Mouse (Mus musculus) CH12.LX (cell line): ENCODE results near the gene Prkce. TPM values are rescaled to one million over a fixed set of nuclear protein-coding genes. Genes with fewer than 3 reads are reported as not detected.
A peak's percentile ranks its signal among the peaks of the same experiment; 100 is the strongest.

Experiments
- DNase-seq: peaks from one replicate; pipeline ENCODE4 v3.0.0-alpha.2; 2013; ENCODE audit errors: extremely low read depth
- H3K27ac ChIP-seq: 2 replicates; pipeline ENCODE4 v1.5.1; 2012; ENCODE audit warnings: low read depth, mild to moderate bottlenecking, control low read depth, moderate library complexity; ENCODE audit not compliant: insufficient read depth
- H3K27me3 ChIP-seq: replicated peaks from 2 replicates; pipeline ENCODE3; 2012; ENCODE audit warnings: inconsistent platforms
- H3K36me3 ChIP-seq, 2 experiments: replicated peaks in 1 of 2; 2 replicates each; pipeline versions ENCODE3 to v1.6.1; 2012; ENCODE audit warnings: inconsistent platforms in 1 of 2, low read length in 1 of 2, mild to moderate bottlenecking in 1 of 2, mixed read lengths in 1 of 2, moderate library complexity in 1 of 2; ENCODE audit not compliant: control insufficient read depth in 1 of 2, insufficient read depth in 1 of 2
- H3K4me1 ChIP-seq, 2 experiments: 2 replicates each; pipeline ENCODE4 v1.6.1; 2012; ENCODE audit warnings: inconsistent platforms in 1 of 2, moderate library complexity in 1 of 2; ENCODE audit not compliant: insufficient read depth in 2 of 2, control insufficient read depth in 1 of 2
- H3K4me2 ChIP-seq: 2 replicates; pipeline ENCODE4 v1.6.1; 2012; ENCODE audit warnings: low read depth, mild to moderate bottlenecking, control low read depth; ENCODE audit not compliant: poor library complexity, insufficient read depth, severe bottlenecking
- H3K4me3 ChIP-seq, 3 experiments: fragments of 150-350 bp in 1 of 3; sonication (generic) in 1 of 3; replicated peaks in 1 of 3; 2 replicates each; pipeline versions ENCODE3 to v1.5.1; 2011 to 2012; ENCODE audit warnings: low read depth in 2 of 3, low read length in 2 of 3, mild to moderate bottlenecking in 2 of 3, moderate library complexity in 2 of 3, control low read depth in 1 of 3, improper control_type of control experiment in 1 of 3, inconsistent platforms in 1 of 3, mixed read lengths in 1 of 3; ENCODE audit not compliant: poor library complexity in 1 of 3
- H3K79me2 ChIP-seq: replicated peaks from 2 replicates; pipeline ENCODE4 v1.6.1; 2012; ENCODE audit warnings: mild to moderate bottlenecking, moderate library complexity; ENCODE audit not compliant: control insufficient read depth, poor library complexity, insufficient read depth, severe bottlenecking; ENCODE audit errors: extremely low read depth
- H3K9ac ChIP-seq: 2 replicates; pipeline ENCODE4 v1.6.1; 2012; ENCODE audit warnings: low read depth, mild to moderate bottlenecking, control low read depth, moderate library complexity; ENCODE audit not compliant: insufficient read depth
- H3K9me3 ChIP-seq: replicated peaks from 2 replicates; pipeline ENCODE3; 2012; ENCODE audit warnings: low read length, inconsistent platforms, mixed read lengths
- BHLHE40 ChIP-seq: IDR thresholded peaks from 2 replicates; pipeline ENCODE4 v1.6.1; 2011; ENCODE audit warnings: mild to moderate bottlenecking, low read depth, low read length, improper control_type of control experiment
- CHD1 ChIP-seq: IDR thresholded peaks from 2 replicates; pipeline ENCODE4 v1.6.1; 2012; ENCODE audit warnings: low read depth, low read length, improper control_type of control experiment, inconsistent platforms
- HCFC1 ChIP-seq: IDR thresholded peaks from 2 replicates; pipeline ENCODE4 v1.6.1; 2012; ENCODE audit warnings: low read depth, mild to moderate bottlenecking, inconsistent platforms, low read length, improper control_type of control experiment
- IRF4 ChIP-seq: IDR thresholded peaks from 2 replicates; pipeline ENCODE4 v1.6.1; 2014; ENCODE audit warnings: low read depth, mild to moderate bottlenecking, inconsistent platforms, low read length, improper control_type of control experiment
- MAZ ChIP-seq: IDR thresholded peaks from 2 replicates; pipeline ENCODE4 v1.6.1; 2012; ENCODE audit warnings: low read depth, mild to moderate bottlenecking, inconsistent platforms, low read length, improper control_type of control experiment, moderate library complexity
- MXI1 ChIP-seq: IDR thresholded peaks from 2 replicates; pipeline ENCODE4 v1.6.1; 2011; ENCODE audit warnings: mild to moderate bottlenecking, low read depth, low read length, improper control_type of control experiment
- MYC ChIP-seq: IDR thresholded peaks from 2 replicates; pipeline ENCODE4 v1.6.1; 2011; ENCODE audit warnings: low read depth, mild to moderate bottlenecking, improper control_type of control experiment, low read length
- PAX5 ChIP-seq: IDR thresholded peaks from 2 replicates; pipeline ENCODE4 v1.6.1; 2012; ENCODE audit warnings: low read length, inconsistent platforms, mixed read lengths
- POLR2A ChIP-seq: IDR thresholded peaks from 2 replicates; pipeline ENCODE4 v1.6.1; 2011; ENCODE audit warnings: low read depth, mild to moderate bottlenecking, improper control_type of control experiment, low read length
- RAD21 ChIP-seq: IDR thresholded peaks from 2 replicates; pipeline ENCODE4 v1.6.1; 2011; ENCODE audit warnings: low read depth, mild to moderate bottlenecking, low read length, improper control_type of control experiment, moderate library complexity
- RCOR1 ChIP-seq: conservative IDR thresholded peaks from 2 replicates; pipeline ENCODE4 v1.6.1; 2012; ENCODE audit warnings: low read depth, mild to moderate bottlenecking, inconsistent platforms, low read length, improper control_type of control experiment
- SMC3 ChIP-seq: IDR thresholded peaks from 2 replicates; pipeline ENCODE4 v1.6.1; 2011; ENCODE audit warnings: low read depth, low read length, improper control_type of control experiment
- TCF12 ChIP-seq: IDR thresholded peaks from 2 replicates; pipeline ENCODE4 v1.6.1; 2014; ENCODE audit warnings: low read depth, mild to moderate bottlenecking, inconsistent platforms, low read length, improper control_type of control experiment
- USF2 ChIP-seq: conservative IDR thresholded peaks from 2 replicates; pipeline ENCODE4 v1.6.1; 2011; ENCODE audit warnings: low read depth, low read length, improper control_type of control experiment
- ZC3H11A ChIP-seq: IDR thresholded peaks from 2 replicates; pipeline ENCODE4 v1.6.1; 2012; ENCODE audit warnings: low read depth, mild to moderate bottlenecking, inconsistent platforms, low read length, improper control_type of control experiment
- ZKSCAN1 ChIP-seq: IDR thresholded peaks from 2 replicates; pipeline ENCODE4 v1.6.1; 2012; ENCODE audit warnings: low read depth, inconsistent platforms, low read length, improper control_type of control experiment, borderline replicate concordance
- ZMIZ1 ChIP-seq: IDR thresholded peaks from 2 replicates; pipeline ENCODE4 v1.6.1; 2012; ENCODE audit warnings: low read depth, mild to moderate bottlenecking, inconsistent platforms, low read length, improper control_type of control experiment
- dilution Hi-C: fragments of 300-500 bp; cut with MboI; formaldehyde crosslinking; loops from 2 replicates; pipeline ENCODE4 v1.14.3; 2020; ENCODE audit warnings: low sequenced_read_pairs; ENCODE audit not compliant: extremely low pct_unique_long_range_greater_than_20kb, extremely low pct_ligation_motif_present
- in situ Hi-C: fragments of 300-500 bp; cut with MboI; formaldehyde crosslinking; loops from 3 replicates; pipeline ENCODE4 v1.14.3; 2019; ENCODE audit warnings: low sequenced_read_pairs, low pct_ligation_motif_present, low pct_unique_long_range_greater_than_20kb, mixed read lengths
- polyA plus RNA-seq: library from polyadenylated mRNA; unstranded; fragments of >175 nt; gene quantifications from 2 replicates; pipeline ENCODE4 v1.2.1, GENCODE M21; 2012; ENCODE audit warnings: low read depth; ENCODE audit not compliant: insufficient read length
- total RNA-seq, 2 experiments: library from RNA; depleted of rRNA; stranded (reverse); fragments of 300-350 nt in 1 of 2; fragments of >200 nt in 1 of 2; gene quantifications; 2 replicates each; pipeline ENCODE4 v1.2.3; 2012 to 2014

The Prkce gene
- total and polyA plus RNA-seq, 3 experiments = 4.1 to 13.2 (median 11.4) TPM

- DNase-seq = no peak
- dilution Hi-C loops (no loop called here), in situ Hi-C loops (loop anchor here (10.0 kb wide), 3 partner anchors 132 to 742 kb away; no protein-coding TSS in a partner anchor)
- Histone ChIP-seq H3K27ac (0 out of 2 replicates have a peak overlapping the region, but pooled peaks have one; percentile 8), H3K4me1 (peaks cover 21 to 56% of the 10 kb centered on the region in 2 experiments), H3K4me3 (no peak overlapping the region), H3K79me2 (peaks cover under 1% of the 10 kb centered on the region; the same call in 1 of the 2 replicates), H3K9me3 (no peaks in the 10 kb centered on the region), H3K4me2 (no peak overlapping the region), H3K9ac (no peak overlapping the region), H3K27me3 (no peaks in the 10 kb centered on the region), H3K36me3 (peaks cover 0 to 2% of the 10 kb centered on the region in 2 experiments)
- TF ChIP-seq HCFC1 (no peak), TCF12 (no peak), MXI1 (no peak), ZMIZ1 (no peak), IRF4 (no peak), MYC (no peak), ZKSCAN1 (no peak), BHLHE40 (no peak), RCOR1 (no peak), SMC3 (no peak)
Measured at GRCm38 (mm10) chr17:86162672-86163071, 4.9 kb upstream of the Prkce start.

GRCm38 (mm10) chr17:86164416-86164815 lies 3.2 kb upstream of the Prkce start:
- H3K4me1 ChIP-seq = peaks cover 19 to 52% of the 10 kb centered on the region in 2 experiments
- in situ Hi-C loops = loop anchor here (10.0 kb wide), 3 partner anchors 130 to 740 kb away; no protein-coding TSS in a partner anchor
- H3K9ac ChIP-seq = no peak overlapping the region
- H3K27me3 ChIP-seq = no peaks in the 10 kb centered on the region
- no peak overlapping the region for H3K4me3 ChIP-seq
- TF ChIP-seq MYC (no peak), POLR2A (no peak)
- dilution Hi-C loops = no loop called here
- H3K4me2 ChIP-seq = no peak overlapping the region
- no peaks in the 10 kb centered on the region for H3K9me3 ChIP-seq
- H3K79me2 ChIP-seq = peaks cover 17% of the 10 kb centered on the region
- peaks cover 0 to 2% of the 10 kb centered on the region in 2 experiments for H3K36me3 ChIP-seq
- H3K27ac ChIP-seq = no peak overlapping the region
- no peak for DNase-seq

- H3K9ac ChIP-seq = peak overlapping the region; percentile 94
- TF ChIP-seq TCF12 (no peak), MAZ (no peak), POLR2A (no peak), CHD1 (no peak), PAX5 (no peak), ZKSCAN1 (no peak), ZC3H11A (no peak), RAD21 (no peak), USF2 (no peak)
- TF ChIP-seq, all 38 proteins: peak for 0
- Histone ChIP-seq H3K27ac (no peak overlapping the region; the same call in 1 of the 2 replicates), H3K4me2 (peak overlapping the region; percentile 70), H3K36me3 (peaks cover 2 to 13% of the 10 kb centered on the region in 2 experiments), H3K79me2 (peaks cover 34% of the 10 kb centered on the region), H3K4me1 (peaks cover 10 to 54% of the 10 kb centered on the region in 2 experiments), H3K27me3 (no peaks in the 10 kb centered on the region), H3K4me3 (peak overlapping the region; percentile 80 to 86 (median 86)), H3K9me3 (no peaks in the 10 kb centered on the region)
- no peak for DNase-seq
- in situ Hi-C loops (loop anchor here (5.0 to 10.0 kb wide), 4 partner anchors 106 to 739 kb away; no protein-coding TSS in a partner anchor), dilution Hi-C loops (no loop called here)
Measured at GRCm38 (mm10) chr17:86166051-86166566, 1.5 kb upstream of the Prkce start.
